Mouse (Mus musculus) layer of hippocampus, adult 9-11 months (tissue): ENCODE measurements around the gene Trim30c.
"Not testable (repeated sequence)": the region's sequence is repeated elsewhere in the genome, so short reads cannot be mapped to it uniquely, and the experiment has no call there.

Source experiments
- DNase-seq: peaks from one replicate; pipeline ENCODE4 v3.0.0; 2022

The Trim30c gene

DNA sequence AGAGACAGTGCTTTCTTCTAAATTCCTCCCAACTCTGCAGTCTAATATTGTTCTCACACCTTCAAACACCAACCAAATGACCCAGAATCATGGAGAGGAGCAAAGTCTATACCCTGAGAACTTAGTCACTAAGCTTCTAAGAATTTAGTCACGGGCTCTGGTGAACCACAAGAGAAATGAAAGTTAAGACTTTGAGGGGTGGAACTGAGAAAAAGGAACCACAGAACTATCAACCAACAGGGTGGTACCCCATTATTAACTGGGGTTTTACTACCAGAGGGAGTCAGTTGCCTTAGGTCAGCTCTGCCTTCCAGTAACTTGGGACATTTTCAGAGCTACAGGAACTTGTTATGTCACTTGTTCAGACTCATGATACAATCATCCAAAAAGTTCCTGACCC lies at the start of gene Trim30c:
TSS of gene Trim30c (minus strand) at position 140 of the 400 bp plus-strand sequence.
- no peak for DNase-seq

DNA sequence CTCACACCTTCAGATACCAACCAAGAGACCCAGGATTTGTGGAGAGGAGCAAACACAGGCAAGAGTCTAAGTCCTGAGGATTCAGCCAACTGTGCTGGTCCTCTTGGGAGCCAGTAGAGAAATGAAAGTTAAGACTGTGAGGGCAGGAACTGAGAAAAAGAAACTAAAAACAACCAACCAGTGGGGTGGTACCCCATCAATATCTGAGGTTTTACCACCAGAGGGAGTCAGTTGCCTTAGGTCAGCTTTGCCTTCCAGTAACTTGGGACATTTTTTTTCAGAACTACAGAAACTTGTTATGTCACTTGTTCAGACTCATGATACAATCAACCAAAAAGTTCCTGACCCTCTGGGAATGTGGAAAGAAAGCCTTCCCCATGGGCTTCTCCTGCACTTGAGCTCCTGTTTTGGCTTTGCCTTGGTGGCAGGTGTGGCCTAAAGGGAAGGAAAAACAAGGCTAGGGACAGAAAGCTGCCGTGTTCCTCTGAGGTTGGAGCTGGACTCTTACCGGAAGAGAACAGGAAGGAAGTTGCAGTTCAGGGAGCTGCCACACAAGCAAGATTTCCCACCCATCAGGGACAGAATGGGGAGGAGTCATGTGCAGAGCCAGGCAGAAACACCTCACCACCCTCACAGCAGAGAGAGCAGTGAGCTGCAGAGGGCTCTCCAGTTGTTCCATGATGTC lies 45.5 kb upstream of the Trim30c start:
- DNase-seq: peak; percentile 3

DNA sequence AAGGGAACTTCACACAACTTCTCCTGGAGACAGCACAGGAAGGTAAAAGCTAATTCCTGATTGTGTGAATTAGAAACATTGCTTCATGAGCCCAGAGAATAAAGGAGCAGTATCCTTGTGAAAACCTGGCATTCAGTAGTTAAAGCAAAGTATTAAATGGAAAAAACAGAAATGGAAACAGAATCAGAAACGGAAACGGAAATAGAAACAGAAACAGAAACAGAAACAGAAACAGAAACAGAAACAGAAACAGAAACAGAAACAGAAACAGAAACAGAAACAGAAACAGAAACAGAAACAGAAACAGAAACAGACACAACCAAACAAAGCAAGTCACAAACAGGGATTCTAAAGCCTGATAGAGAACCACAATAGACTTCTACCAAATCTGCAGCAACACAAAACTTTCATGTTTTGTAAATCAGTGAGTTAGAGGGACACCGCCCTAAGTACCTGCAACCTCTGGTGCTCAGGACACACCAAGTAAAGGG lies 3.9 kb upstream of the Trim30c start:
- no peak for DNase-seq

DNA sequence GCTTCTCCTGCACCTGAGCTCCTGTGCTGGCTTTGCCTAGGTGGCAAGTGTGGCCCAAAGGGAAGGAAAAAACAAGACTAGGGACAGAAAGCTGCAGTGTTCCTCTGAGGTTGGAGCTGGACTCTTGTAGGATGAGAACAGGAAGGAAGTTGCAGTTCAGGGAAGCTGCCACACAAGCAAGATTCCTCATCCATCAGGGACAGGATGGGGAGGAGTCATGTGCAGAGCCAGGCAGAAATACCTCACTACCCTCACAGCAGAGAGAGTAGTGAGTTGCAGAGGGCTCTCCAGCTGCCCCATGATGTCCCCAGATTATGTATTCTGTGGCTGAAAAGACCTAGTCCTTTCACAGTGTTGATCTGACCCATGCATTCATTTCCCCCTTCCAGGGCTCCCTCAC lies 503 bp upstream of the Trim30c start:
- no peak for DNase-seq

DNA sequence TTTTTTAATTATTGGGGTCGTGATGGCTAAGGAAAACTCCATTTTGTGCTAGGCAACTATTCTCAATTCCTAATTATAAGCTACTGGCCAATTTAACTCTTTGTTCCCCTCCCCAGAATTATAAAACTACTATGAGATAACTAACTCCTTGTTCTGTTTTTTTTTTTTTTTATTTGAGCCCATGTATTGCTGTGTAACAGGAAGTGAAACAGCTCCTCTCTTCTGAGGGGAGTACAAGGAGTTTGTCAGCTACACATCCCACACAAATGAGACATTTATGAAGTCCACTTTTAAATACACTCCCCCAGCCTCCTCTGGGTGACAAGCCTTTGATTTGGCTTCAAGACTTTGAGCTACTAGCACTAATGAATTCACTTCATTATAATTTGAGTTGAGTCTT lies 2.1 kb downstream of the Trim30c start:
- no peak for DNase-seq

DNA sequence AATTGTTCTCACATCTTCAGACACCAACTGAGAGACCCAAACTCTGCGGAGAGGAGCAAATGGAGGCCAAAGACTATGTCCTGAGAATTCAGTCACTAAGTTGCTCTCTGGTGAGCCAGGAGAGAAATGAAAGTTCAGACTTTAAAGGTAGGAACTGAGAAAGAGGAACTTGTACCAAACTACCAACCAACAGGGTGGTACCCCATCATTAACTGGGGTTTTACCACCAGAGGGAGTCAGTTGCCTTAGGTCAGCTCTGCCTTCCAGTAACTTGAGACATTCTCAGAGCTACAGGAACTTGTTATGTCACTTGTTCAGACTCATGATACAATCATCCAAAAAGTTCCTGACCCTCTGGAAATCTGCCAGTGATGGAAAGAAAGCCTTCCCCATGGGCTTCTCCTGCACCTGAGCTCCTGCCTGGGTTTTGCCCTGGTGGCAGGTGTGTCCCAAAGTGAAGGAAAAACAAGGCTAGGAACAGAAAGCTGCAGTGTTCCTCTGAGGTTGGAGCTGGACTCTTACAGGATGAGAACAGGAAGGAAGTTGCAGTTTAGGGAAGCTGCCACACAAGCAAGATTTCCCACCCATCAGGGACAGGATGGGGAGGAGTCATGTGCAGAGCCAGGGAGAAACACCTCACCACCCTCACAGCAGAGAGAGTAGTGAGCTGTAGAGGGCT lies 30.8 kb downstream of the Trim30c start, which contains the start of gene Trim30b:
TSS of gene Trim30b (minus strand) at position 149 of the 679 bp plus-strand sequence.
- peak; percentile 14 for DNase-seq

DNA sequence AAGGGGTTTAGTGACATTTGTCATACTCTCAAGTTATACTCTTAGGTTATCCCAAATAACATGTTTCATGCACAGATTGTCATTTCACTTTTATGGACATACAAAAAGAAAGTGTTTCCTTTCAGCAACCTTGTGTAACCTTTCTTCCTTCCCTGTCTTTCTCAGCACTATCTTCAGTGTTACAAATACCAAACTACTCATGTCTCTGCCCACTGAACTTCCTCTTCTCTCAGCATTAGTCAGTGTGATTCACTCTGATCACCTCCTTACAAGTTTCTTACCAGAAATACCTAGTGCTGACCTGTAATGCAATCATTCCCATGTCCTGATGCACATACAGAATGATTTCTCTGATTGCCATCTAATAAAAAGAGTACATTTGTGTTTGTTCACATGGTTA lies 34.3 kb downstream of the Trim30c start:
- no peak for DNase-seq

DNA sequence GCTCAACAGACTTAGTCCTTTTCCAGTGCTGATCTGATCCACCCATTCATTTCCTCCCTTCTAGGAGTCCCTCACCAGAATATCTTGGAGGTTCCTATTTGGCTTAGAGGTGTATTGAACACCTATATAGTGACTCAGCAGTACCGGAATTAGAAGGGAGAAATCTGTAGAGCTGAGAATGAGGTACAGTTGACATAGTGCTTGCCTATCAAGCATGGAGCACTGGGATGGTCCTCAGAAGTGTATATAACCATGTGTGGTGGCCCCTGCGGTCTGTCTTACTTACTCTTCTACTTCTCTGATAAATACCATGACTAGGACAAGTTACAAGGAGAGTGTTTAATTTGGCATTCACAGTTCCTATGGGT lies 47.1 kb downstream of the Trim30c start:
- no peak for DNase-seq

DNA sequence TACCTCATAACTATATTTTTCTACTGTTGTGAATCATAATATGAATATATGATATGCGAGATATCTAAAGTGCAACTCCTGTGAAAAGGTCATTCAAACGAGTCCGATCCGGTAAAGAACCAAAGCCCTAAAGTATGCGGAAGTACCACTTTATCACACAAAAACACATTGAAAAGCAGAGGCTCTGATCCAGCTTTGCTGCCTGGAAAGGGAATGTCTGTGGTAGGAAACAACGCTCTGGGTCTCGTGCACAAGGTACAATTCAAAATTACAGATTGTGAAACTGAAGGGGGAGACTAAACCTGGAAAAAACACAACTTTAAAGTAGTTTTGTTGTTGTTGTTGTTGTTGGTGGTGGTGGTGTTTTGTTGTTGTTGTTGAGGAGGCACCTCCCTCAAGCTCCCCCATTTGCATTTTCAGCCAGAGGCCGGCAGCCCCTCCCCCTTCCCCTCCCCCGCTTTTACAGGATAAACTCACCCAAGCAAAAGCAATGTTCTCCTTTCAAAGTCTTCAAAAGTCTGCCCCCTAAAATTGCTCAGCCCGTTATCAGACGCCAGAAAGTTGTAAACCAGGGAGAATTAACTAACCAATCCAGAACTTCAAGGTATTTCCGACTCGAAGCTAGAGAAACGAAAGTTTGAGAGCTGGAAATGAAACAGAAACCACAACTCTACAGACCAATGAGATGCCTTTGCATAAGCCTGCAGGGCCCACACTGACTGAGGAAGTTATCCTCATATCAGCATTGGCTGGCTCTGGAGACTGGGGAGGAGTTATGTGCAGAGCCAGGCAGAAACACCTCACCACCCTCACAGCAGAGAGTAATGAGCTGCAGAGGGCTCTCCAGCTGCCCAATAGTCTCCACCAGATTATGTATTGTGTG lies 47.7 kb downstream of the Trim30c start, which contains the start of gene Trim12c:
TSS of gene Trim12c (minus strand) at position 646 of the 883 bp plus-strand sequence.
- DNase-seq: peak; percentile 74

DNA sequence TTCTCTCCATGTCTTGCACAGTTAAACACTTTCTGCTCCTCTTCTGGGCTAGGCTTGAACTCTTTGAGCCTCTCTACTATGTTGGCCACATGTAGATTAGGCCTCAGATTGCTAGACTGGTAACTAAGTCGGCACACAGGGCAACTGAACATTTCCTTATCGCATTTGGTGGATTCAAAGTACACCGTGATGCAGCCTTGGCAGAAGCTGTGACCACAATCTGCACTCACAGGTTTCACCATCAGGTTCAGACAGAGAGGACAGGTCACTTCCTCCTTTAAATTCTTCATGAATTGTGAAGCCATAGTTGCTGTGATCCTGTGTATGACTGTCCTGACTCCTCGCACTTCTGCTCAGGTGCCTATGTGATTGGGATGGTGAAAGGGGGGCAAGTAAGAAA lies 52.6 kb downstream of the Trim30c start:
- DNase-seq: not testable (repeated sequence)

DNA sequence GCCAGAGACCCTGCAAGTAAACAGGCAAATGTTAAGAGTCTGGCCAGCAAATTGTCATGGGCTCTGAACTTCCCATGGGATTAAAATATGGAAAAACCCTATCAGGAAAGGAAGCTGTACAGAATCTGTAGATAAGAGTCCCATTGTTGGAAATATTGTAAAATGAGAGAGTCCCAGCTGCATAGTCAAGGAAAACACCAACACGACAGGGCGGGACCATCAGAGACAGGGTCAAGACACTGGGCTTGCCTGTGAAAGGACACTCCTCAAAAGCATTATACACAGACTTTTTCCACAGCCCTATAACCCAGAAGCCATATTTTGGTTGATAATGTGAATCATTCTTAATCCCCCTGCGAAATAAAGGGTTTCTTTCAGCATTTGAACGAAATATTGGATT lies 59.9 kb downstream of the Trim30c start:
- not testable (repeated sequence) for DNase-seq

DNA sequence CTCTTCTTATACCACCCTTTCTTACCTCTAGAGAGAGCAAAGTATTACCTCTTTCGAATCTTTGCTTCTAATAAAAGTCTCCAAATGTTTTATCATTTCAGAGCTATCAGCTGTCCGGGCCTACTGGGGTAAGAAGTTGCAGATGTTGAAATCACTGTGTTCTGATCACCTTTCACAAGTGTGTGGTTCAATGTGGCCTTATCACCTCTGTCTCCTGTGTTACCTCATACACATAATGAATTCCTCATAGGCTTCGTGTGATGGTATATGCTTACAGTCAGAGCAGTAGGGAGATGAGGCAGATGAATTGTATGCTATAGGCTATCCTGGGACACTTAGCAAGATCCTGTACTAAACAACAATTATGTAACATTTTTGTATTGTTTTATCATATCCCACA lies 65.1 kb downstream of the Trim30c start:
- not testable (repeated sequence) for DNase-seq
